Mouse (Mus musculus): ENCODE results near the gene Hip1r.

Gene Hip1r

DNA sequence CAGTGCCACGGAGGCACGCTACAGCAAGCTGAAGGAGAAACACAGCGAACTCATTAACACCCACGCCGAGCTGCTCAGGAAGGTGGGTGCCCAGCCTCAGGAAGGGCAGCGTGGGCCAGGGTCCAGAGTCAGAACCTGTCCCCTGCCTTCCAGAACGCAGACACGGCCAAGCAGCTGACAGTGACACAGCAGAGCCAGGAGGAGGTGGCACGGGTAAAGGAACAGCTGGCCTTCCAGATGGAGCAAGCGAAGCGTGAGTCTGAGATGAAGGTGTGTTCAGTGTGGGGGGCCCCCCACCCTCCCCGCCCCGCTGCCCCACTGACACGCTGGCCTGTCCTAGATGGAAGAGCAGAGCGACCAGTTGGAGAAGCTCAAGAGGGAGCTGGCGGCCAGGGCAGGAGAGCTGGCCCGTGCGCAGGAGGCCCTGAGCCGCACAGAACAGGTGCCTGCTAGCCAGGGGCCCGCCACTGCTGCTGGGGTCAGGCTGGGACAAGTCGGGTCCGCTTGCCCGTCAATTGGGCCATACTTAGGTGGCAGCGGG lies 23.9 kb downstream of the Hip1r start:
- DNase-seq (ENCODE audit: low spot score in 2 of 2): no peak

DNA sequence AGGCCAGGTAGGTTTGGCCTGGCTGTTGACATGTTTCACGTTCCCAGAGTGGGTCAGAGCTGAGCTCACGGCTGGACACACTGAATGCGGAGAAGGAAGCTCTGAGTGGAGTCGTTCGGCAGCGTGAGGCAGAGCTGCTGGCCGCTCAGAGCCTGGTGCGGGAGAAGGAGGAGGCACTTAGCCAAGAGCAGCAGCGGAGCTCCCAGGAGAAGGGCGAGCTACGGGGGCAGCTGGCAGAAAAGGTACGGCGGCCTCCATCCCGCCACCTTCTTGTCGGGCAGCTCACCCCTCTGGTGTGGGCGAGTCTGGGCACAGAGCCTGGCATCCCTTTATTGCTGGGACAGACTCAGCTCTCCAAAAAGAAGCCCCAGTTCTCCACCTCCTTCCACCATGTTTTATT lies 24.4 kb downstream of the Hip1r start:
- DNase-seq (ENCODE audit: low spot score in 2 of 2): no peak

DNA sequence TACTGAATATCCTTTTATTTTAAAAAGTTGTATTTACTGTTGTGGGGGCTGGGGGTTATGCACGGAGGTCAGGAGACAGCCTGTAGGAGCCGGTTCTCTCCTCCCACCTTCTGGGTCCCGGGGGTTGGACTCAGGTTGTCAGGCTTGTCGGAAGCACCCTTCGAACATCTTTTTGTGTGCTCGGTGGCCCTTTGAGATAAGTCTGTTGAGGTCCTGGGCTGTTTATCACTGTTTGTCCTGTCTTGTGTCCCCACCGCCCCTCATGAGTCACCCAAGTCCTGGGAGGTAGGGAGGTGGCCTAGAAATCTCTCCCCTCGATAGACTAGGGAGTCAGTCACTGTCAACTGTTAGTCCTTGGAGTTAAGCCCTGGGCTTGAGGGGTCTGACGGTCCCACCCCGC lies 24.9 kb downstream of the Hip1r start:
- no peak for DNase-seq (ENCODE audit: low spot score in 2 of 2)

DNA sequence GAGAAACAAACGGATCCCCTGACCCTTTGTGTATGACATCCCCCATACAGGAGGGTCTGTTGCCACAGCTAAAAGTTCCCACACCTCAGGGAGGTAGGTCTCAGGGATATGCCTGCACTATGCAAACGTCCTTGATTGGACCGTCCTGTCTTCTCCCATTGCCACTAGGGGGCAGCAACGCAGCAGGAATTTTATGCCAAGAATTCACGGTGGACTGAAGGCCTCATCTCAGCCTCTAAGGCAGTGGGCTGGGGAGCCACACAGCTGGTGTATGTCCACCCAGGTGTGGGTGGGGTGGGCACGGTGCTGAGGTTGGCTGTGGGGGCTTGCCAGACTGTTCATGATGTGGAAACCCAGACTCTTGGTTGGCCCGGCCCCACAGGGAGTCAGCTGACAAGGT lies 27.4 kb downstream of the Hip1r start:
- peak; percentile 72 to 84 for DNase-seq (ENCODE audit: low spot score in 2 of 2)

DNA sequence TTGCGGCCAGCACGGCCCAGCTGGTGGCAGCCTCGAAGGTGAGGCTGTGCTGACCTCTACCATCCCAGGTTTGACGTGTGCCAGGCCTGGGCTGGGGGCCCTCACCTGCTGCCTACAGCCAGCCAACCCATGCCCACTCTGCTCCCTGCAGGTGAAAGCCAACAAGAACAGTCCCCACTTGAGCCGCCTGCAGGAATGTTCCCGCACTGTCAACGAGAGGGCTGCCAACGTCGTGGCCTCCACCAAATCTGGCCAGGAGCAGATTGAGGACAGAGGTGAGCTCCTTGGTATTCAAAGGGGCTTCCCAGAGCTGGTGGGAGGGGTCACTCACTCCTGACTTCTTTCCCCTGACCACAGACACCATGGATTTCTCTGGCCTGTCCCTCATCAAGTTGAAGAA lies 27.8 kb downstream of the Hip1r start:
- no peak for DNase-seq (ENCODE audit: low spot score in 2 of 2)

DNA sequence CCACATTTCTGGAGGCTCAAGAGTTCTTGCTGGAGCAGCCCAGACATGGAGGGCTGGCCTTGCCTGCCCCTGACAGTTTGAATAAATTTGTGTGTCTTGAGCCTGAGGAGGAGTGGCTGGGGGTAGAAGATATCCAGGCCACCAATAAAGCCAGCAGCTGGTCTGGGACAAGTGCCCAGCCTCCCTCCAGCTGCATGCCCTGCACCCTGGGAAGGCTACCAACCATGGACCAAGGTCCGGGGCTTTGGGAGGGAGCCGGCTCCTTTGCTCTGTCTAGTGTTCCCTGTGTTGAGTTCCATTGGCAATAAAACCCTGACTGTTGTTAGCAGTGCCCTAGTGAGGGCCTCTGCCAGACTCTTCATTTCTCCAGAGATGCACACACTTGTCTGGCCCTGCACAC lies 29.4 kb downstream of the Hip1r start:
- DNase-seq (ENCODE audit: low spot score in 2 of 2): no peak

DNA sequence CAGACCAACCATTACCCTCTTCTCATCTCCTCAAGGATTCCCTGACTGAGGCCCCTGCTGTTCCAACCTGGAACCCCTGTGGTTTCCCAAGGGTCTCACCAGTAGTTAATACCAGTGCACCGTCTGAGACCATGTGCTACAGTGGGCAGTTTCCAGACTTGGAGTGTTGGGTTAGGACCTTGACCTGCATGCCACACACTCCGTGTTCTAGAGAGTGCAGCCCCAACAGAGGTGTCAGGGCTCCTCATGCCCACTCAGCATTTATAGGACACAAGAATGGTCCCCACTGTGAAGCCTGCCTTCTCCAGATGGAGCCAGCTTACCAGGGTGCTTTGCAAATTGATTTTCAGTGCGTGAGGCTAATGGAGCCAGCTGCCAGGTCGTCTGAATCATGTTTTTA lies 29.9 kb downstream of the Hip1r start:
- DNase-seq (ENCODE audit: low spot score in 2 of 2): no peak

DNA sequence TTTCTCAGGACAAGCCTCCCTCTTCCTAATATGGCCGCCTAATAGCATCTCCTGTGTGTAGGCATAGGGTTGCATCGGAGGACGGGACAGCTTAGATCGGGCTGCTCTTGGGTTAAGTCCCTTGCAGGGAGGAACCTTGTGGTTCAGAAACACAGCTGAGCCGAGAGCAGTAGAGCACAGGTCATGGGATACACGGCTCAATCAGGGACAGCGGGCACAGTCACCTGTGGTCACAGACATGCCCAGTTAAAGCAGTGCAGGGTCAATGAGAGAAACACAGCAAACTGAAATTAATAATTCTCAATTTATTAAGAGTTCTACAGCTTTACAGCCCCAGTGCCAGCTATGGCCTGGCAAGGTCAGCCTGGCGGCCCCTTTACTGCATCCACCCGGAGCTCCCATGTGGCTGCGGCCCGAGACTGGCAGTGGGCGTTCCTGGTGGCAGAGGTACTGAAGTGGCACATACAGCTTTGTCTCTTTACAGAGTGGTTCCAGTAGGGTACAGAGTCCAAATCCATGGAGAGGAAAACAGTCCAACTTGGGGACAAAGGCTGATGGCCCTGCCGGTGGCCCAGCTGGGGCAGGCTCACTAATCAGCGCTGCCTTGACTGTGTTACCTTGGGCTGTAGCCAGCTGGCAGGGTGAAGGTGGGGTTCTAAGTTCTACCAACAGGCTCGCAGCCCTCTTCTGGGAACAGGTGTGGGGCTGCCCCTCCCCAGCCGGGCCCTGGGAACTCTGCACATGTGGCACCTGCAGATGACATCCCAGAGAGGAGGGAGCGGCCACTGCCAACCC lies 31.1 kb downstream of the Hip1r start:
- no peak for DNase-seq (ENCODE audit: low spot score in 2 of 2)

DNA sequence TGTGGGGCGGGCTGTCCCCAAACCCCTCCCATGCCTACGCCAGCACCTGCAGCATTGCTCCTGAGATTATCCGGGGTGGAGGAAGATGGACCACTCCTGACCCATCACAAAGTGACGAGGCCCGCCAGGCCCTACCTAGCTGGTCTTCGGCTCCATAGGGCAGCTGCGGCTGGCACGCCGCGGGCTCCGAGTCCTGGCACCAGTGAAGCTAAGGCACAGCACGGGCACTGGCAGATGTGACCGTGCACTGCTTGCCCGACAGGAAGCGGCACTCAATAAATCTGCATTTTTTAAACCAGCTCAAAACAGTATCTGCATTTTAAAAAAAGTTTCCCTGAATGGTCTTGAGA lies 31.7 kb downstream of the Hip1r start:
- no peak for DNase-seq (ENCODE audit: low spot score in 2 of 2)

DNA sequence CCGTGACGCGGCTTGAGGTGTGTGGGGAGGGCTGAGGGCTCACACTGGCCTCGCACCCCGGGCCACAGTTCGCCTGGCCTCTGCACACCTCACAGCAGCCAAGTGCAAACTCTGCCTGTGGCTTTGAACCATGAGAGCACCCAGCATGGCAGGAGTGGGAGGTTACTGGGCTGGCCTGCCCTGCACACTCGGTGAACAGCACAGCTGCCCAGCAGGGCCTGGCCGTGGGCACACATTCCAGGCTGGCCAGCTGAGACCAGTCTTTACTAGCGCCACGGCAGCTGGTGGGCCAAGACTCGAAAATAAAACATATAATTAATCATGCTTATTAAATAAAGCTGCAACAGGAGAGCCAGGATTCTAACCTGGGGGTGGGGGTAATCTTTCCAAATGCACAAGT lies 32.2 kb downstream of the Hip1r start:
- DNase-seq (ENCODE audit: low spot score in 2 of 2): no peak

DNA sequence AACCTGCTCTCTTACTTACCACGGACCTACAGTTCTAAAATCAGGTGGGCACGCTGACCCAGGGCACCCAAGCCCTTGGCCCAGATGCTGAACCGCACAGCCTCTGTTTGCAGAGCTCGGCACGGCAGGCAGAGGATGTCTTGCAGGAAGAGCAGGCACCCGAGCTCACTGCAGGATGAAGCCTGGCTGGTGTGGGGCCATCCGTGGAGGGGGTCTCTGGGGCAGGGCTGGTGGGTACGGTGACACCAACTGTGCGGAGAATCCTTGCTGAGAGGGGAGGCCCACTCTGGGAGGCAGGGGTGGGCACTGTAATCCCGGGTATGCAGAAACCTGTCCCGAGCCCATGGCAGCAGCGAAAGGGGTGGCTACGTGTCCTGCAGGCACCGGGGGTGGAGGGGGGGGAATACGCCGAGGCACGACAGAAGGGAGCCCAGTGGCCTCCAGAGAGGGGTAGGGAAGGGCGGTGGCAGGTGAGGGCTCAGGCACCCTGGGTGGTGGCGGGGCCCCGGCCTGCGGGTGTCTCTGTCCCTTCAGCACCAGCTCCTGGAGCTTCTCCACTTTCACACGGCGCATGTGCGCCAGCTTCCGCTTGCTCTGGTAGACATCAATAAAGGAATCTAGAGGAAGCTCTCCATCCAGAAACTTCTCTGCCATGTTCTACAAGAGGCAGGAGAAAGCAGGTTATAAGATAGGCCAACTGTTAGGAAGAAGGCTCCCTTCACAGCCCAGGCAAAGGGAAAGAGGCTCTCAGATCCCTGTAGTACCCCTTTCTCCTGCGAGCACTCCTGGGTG lies 32.9 kb downstream of the Hip1r start:
- no peak for DNase-seq (ENCODE audit: low spot score in 2 of 2)

DNA sequence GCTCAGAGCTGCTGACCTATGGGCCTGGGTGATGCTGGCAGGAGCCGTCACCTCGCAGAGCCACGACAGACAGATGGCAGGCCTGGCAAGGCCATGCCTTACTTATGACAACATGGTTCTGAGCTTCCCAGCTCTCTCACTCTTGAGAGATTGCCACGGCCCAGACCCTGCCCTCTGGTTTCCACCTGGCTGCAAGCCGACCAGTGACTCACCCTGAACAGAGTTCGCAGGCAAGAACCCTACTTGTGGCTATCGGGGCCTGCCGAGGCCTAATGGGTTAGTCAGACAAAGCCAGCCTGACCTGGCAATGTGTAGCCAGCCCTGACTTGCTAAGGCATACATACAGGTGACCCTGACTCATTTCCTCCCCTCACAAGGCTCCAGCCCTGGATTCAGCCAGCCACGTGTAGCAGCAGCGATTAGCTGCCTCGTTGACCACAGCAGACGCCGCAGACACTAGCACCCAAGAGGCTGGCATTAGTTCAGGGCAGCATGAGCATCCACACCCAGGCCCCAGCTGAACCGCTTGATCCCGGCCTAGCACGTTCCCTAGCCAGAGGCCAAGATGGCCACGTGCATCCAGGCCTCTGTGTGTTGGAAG lies 33.6 kb downstream of the Hip1r start:
- peak; percentile 74 to 88 for DNase-seq (ENCODE audit: low spot score in 2 of 2)

DNA sequence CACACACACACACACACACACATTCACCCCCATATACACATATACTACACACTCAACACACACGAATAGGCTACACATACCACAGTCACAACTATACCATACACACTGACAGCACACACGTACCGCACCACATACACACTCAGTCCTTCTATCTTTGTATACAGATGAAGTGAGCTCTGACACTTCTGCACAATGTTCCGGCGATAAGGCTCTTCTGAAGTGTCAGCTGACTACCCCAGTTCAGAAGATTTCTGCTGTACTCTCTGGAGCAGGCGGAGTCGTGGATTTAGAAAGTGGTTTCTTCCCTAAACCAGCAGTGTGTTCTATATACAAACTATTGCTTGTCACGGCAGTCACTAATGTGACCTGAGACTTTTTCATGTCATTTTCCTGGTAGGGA lies 36.6 kb downstream of the Hip1r start:
- DNase-seq (ENCODE audit: low spot score in 2 of 2): no peak

DNA sequence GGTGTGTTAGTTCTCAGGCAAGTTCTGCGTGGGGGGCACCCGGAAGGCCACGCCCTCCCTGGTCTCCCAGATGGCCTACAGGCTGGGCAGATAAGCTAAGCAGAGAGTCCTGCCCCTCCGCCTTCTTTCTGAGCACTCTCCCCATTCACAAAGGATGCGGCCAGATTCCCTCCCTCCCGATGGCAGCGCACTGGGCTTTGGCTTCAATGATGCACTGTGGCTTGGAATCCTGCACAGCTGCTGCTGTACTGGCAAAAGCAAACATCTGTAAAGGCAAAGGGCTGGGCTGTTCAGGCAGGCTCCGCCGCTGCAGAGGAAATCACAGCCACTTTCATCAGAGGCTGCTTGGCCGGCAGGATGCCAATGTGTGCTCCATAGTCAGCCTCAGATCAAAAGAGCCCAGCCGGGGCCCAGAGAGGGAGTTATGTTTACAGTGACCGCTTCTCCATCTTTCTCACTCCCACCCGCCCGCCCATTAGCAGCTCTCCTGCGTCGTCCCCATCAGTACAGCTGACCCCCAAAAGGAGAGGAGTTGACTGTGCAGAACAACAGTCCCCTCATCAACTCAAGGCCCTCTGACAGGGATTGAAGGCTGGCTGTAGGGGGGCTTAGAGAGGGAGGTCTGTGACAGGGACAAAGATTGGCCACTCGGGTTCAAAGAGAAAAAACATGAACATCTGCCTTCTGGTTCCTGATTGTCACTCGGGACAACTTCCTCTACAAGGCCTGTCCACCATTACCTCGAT lies 37.7 kb downstream of the Hip1r start:
- DNase-seq (ENCODE audit: low spot score in 2 of 2): no peak

DNA sequence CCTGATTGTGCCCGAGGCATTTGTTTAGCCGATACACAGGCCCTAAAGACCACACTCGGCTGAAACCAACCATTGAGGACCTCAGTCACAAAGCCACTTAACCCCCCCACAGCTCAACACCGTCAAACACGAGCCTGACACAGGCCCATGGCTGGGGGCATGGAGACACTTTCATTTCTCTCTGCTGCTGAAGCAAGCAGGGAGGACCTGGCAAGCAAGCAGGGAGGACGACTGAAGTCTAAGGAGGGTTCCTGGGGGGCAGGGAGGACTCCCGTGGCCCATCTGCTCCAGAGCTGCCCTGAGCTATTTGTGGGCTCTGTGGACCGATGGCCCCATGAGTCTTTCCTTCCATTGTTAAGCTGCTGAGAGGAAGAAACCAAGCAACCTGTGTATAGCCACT lies 38.5 kb downstream of the Hip1r start:
- no peak for DNase-seq (ENCODE audit: low spot score in 2 of 2)

DNA sequence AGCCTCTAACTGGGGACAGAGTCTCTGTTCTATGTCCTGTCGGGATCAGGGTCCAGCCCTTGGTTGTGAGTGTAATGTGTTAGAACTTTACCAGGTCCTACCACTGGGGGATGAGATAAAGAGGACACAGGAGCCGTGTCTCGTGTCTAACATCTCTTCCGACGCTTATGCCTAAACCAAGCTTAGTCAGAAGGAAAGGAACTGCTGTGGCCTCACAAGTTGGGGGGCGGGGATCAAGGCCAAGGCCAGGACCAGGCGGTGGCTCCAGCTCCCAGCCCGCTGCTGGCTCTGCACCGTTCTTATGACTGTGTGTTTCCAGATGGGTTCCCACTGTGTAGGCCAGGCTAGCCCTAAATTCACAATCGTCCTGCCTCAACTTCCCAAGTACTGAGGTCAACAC lies 39.5 kb downstream of the Hip1r start:
- DNase-seq (ENCODE audit: low spot score in 2 of 2): no peak

DNA sequence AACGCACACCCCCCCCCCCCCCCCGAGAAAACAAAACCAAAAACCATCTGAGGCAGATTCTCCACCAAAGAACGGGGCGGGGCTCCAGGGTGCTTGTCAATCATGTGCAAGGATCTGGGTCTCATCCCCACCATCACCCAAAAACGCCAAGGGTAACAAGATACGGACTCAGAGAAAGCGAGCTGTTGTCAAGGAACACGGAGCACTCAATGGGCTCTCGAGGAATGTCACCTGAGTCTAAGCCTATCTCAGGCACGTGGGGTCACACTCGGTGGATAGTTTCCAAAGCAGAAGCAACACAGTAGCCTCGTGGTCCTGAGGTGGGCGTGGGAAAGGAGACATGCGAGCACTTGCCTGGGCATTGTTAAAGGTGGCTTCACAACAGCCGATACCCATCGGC lies 40.3 kb downstream of the Hip1r start:
- no peak for DNase-seq (ENCODE audit: low spot score in 2 of 2)

DNA sequence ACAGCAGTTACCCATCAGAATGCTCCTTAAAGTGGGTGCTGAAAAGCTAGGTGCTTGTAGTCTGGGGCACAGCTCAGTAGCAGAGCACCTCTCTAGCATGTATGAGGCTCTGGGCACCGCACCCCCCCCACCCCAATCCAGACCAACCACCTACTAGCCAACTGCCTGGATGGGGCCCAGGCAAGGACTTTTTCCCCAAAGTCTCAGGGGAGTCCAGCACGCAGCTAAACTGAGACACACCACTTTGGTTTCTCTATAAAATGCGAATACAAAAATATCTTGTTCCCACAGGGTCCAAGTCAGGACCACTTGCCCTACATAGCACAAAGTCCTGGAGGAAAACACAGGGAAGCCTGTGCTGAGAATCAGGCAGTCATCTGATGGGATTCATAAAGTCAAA lies 40.8 kb downstream of the Hip1r start:
- no peak for DNase-seq (ENCODE audit: low spot score in 2 of 2)

DNA sequence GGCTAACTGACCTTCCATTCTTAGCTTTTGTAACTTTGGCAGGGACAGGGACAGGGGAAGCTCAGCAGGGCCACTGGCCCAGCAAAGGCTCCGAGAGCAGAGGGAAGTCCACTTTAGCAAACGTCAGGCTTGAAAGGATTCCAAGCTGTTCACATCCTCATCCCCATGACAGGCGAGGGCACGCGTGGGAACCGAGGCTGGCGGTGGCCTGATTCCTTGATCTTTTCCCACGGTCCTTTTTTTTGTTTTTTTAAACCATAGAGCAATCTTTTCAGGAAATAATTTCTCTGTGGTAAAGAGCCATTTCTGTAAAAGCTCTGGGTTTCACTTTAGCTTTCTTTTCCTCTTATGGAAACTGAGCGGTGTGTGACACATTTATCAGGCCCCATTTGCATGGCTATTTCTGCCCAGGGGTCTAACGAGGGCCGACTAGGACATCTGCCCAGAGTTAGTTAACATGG lies 41.4 kb downstream of the Hip1r start:
- no peak for DNase-seq (ENCODE audit: low spot score in 2 of 2)

DNA sequence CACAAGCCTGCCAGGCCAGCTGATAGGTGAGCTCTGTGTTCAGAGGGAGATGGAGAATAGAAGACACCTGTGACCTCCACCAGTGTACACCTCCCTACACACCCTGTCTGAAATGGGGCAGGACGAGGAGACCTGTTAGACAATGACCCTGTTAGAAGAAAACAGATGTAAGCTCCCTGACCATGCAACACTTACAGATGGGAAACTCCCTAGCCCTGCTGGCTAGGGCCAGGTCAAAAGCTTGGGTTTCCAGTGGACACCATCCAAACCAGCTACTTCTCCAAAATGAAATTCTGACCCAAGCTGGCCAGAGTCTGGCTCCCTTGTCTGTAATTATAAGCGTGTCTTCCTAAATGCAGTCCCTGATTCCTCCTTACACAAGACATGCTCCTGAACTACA lies 42.3 kb downstream of the Hip1r start:
- no peak for DNase-seq (ENCODE audit: low spot score in 2 of 2)

DNA sequence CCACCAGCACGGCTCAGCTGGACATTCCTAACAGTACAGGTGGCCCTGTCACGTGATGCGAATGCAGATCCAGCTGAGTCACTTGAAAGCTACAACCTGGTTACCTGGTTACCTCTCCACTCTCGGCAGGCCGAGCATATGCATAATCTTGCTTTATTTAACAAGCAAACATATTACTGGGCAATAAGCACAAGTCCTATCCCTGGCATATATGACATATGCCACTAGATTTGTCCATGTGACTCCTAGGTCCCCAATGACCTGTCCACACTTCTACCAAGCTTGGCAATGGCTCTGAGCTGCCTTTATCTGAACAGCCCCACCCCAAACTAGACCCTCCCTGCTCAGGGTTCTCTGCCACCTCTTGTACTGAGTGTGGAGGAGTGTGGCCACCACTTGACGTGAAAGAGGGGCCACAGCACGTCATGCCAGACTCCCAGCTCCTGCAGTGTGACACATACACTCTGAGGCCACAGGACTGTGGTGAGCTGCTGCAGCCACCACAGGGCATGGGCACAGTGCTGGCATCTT lies 42.9 kb downstream of the Hip1r start:
- DNase-seq (ENCODE audit: low spot score in 2 of 2): no peak

DNA sequence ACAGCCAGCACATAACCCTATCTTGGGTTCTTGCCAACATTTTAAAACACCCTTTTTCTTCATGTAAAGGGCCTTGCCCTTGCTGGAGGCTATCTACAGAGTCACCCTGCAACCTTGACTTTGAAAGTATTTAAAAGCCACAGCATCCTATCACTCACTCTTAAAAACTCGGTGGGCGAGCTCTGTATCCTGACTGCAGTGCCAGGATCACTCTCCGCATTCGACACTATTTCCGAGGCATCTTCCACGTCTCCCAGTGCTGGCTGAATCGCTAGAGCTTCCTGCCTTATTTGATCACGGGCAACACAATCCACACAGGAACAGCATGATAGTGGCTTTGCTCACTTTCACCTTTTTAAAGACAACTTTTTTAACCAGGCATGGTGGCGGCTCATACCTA lies 44.5 kb downstream of the Hip1r start:
- no peak for DNase-seq (ENCODE audit: low spot score in 2 of 2)

Data from urinary bladder, adult 18-20 months (tissue).